Mouse (Mus musculus) c-Kit-negative CD71-positive TER-119-positive erythroid progenitor cells, embryonic 14.5 days (primary cell): ENCODE results near the gene Ankrd6.
"Not testable (repeated sequence)": the region's sequence is repeated elsewhere in the genome, so short reads cannot be mapped to it uniquely, and the experiment has no call there.

Experiments
- DNase-seq: peaks from one replicate; pipeline ENCODE4 v3.0.0-alpha.2; 2013; ENCODE audit warnings: low read depth, low spot score

Gene Ankrd6

GRCm38 (mm10) chr4:32950356-32951034 is at the start of gene Ankrd6:
TSS of gene Ankrd6 (minus strand) at chr4:32950841.
- DNase-seq = peak; percentile 34

GRCm38 (mm10) chr4:32998996-32999395 is 48.4 kb upstream of the Ankrd6 start:
- no peak for DNase-seq

GRCm38 (mm10) chr4:32997571-32997970 is 46.9 kb upstream of the Ankrd6 start:
- DNase-seq = no peak

- no peak for DNase-seq
Observed at GRCm38 (mm10) chr4:32996083-32996482, 45.4 kb upstream of the Ankrd6 start.

GRCm38 (mm10) chr4:32994168-32994567 is 43.5 kb upstream of the Ankrd6 start:
- DNase-seq = no peak

- DNase-seq = no peak
Observed at GRCm38 (mm10) chr4:32989346-32989745, 38.7 kb upstream of the Ankrd6 start.

GRCm38 (mm10) chr4:32987006-32987405 is 36.4 kb upstream of the Ankrd6 start:
- DNase-seq = peak; percentile 65

- DNase-seq = no peak
Observed at GRCm38 (mm10) chr4:32985684-32986083, 35.0 kb upstream of the Ankrd6 start.

GRCm38 (mm10) chr4:32984801-32985675 is 34.4 kb upstream of the Ankrd6 start:
- no peak for DNase-seq

GRCm38 (mm10) chr4:32984242-32984641 is 33.6 kb upstream of the Ankrd6 start:
- no peak for DNase-seq

GRCm38 (mm10) chr4:32983176-32984155 is 32.8 kb upstream of the Ankrd6 start:
- no peak for DNase-seq

GRCm38 (mm10) chr4:32982716-32983175 is 32.1 kb upstream of the Ankrd6 start, which contains the start of gene Rragd:
TSS of gene Rragd (plus strand) at chr4:32983037.
- DNase-seq = no peak

GRCm38 (mm10) chr4:32982041-32982715 is 31.5 kb upstream of the Ankrd6 start:
- DNase-seq = no peak

- DNase-seq = no peak
Observed at GRCm38 (mm10) chr4:32981617-32982016, 31.0 kb upstream of the Ankrd6 start.

GRCm38 (mm10) chr4:32980061-32980460 is 29.4 kb upstream of the Ankrd6 start:
- no peak for DNase-seq

GRCm38 (mm10) chr4:32977331-32977730 is 26.7 kb upstream of the Ankrd6 start:
- DNase-seq = no peak

- DNase-seq = not testable (repeated sequence)
Observed at GRCm38 (mm10) chr4:32964619-32965018, 14.0 kb upstream of the Ankrd6 start.

GRCm38 (mm10) chr4:32961394-32961793 is 10.8 kb upstream of the Ankrd6 start:
- no peak for DNase-seq

GRCm38 (mm10) chr4:32956423-32956822 is 5.8 kb upstream of the Ankrd6 start:
- DNase-seq = no peak

GRCm38 (mm10) chr4:32952681-32953080 is 2.0 kb upstream of the Ankrd6 start:
- no peak for DNase-seq
